Mouse (Mus musculus) cortical plate, adult 2 months (tissue): ENCODE results near the gene Cntnap2. TPM values are rescaled to one million over a fixed set of nuclear protein-coding genes. Genes with fewer than 3 reads are reported as not detected.

Experiments used
- H3K27ac ChIP-seq: fragments of 200-500 bp; 2 replicates; pipeline ENCODE4 v1.5.1; 2012; ENCODE audit warnings: low read length, control low read depth, inconsistent platforms; ENCODE audit not compliant: insufficient read depth
- H3K4me1 ChIP-seq: fragments of 200-500 bp; 2 replicates; pipeline ENCODE4 v1.6.1; 2011; ENCODE audit warnings: low read length; ENCODE audit not compliant: control insufficient read depth, insufficient read depth
- H3K4me3 ChIP-seq: fragments of 200-500 bp; 2 replicates; pipeline ENCODE4 v1.5.1; 2011; ENCODE audit warnings: mild to moderate bottlenecking, low read length, control low read depth; ENCODE audit not compliant: insufficient read depth
- CTCF ChIP-seq: fragments of 200-500 bp; IDR thresholded peaks from 2 replicates; pipeline ENCODE4 v1.5.1; 2011; ENCODE audit warnings: mild to moderate bottlenecking, control low read depth, low read length; ENCODE audit not compliant: insufficient read depth; ENCODE audit errors: extremely low read depth
- POLR2A ChIP-seq: fragments of 200-500 bp; IDR thresholded peaks from 2 replicates; pipeline ENCODE4 v1.6.1; 2011; ENCODE audit warnings: mild to moderate bottlenecking, low read length, control low read depth; ENCODE audit not compliant: insufficient read depth; ENCODE audit errors: extremely low read depth
- polyA plus RNA-seq: library from polyadenylated mRNA; depleted of rRNA; stranded (reverse); fragments of >200 nt; gene quantifications from 2 replicates; pipeline ENCODE4 v1.2.3, GENCODE M21; 2012

The Cntnap2 gene
- polyA plus RNA-seq, 1 experiment = 26.5 TPM

GRCm38 (mm10) chr6:45791612-45792011 is 732.5 kb downstream of the Cntnap2 start:
- H3K4me3 ChIP-seq = no peak overlapping the region
- H3K4me1 ChIP-seq = no peaks in the 10 kb centered on the region
- TF ChIP-seq POLR2A (no peak), CTCF (no peak)
- H3K27ac ChIP-seq = no peak overlapping the region

GRCm38 (mm10) chr6:45841626-45842341 is 782.6 kb downstream of the Cntnap2 start:
- no peak for TF ChIP-seq POLR2A
- TF ChIP-seq CTCF = no peak
- Histone ChIP-seq H3K4me1 (no peaks in the 10 kb centered on the region), H3K4me3 (no peak overlapping the region)

DNA sequence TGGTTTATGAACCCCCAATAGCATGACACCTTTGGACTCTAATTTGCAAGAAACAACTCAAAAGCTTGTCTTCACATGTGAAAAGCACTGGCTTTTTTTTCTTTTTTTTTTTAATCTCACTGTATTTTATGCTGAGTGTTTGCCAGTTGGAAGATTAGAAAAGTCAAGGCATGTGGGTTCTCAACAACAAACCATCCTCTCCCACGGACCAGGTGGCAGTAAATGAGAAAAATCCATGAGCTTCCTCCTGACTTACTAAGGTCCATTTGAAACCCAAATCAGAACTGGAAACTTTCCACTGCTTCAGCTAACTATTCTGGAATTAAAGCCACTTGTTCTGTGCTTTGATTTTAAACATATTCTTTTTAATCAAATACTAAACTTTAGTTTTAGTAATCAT is 784.6 kb downstream of the Cntnap2 start:
- Histone ChIP-seq H3K27ac (no peak overlapping the region), H3K4me1 (no peaks in the 10 kb centered on the region), H3K4me3 (no peak overlapping the region)
- TF ChIP-seq POLR2A (no peak), CTCF (no peak)

More at GRCm38 (mm10) chr6:45841626-45842341, 782.6 kb downstream of the Cntnap2 start:
- no peak overlapping the region for H3K27ac ChIP-seq

DNA sequence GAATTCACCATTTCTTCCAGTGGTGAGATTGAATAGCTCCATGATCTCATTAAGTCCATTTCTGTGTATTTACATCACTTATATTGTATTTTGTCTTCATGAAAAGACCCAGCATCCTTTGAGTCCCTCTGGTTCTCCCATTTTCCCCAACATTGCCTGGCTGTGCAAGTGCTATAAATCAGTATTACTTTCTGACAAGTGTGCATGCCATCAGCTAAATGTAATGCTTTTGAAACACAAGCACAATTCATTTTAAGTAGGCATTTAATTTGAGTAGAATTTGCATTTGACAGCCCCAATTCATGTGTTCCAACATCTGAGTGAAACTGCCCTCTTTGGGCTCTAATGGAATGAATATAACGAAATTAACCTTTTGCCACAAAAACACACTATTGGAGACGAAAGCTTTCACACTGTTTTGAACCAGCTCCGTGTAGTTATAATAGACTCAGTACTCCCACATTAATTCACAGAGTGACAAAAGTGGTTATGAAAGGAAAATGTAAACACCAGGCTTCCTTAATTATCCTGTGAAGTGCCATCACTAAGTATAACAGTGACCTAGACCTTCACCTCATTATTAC is 812.3 kb downstream of the Cntnap2 start:
- no peak overlapping the region for H3K27ac ChIP-seq
- TF ChIP-seq POLR2A (no peak), CTCF (no peak)
- H3K4me1 ChIP-seq = no peaks in the 10 kb centered on the region
- no peak overlapping the region for H3K4me3 ChIP-seq

DNA sequence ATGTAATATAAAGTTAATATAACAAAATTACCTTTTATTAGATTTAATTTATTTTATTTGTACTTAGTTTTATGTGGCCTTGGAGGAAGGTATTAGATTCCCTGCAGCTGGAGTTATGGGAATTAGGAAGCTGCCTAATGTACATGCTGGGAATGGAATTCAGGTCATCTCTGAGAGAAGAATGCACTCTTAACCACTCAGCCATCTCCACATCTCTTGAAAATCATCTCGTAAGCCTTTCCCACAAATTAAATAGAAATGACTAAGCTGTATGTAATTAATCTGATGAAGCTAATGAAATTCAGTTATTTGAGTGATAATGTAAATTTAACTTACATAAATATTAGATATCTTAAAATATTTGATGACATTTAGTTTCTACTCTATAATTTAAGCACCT is 826.3 kb downstream of the Cntnap2 start:
- Histone ChIP-seq H3K4me1 (no peaks in the 10 kb centered on the region), H3K27ac (no peak overlapping the region), H3K4me3 (no peak overlapping the region)
- TF ChIP-seq CTCF (no peak), POLR2A (no peak)

DNA sequence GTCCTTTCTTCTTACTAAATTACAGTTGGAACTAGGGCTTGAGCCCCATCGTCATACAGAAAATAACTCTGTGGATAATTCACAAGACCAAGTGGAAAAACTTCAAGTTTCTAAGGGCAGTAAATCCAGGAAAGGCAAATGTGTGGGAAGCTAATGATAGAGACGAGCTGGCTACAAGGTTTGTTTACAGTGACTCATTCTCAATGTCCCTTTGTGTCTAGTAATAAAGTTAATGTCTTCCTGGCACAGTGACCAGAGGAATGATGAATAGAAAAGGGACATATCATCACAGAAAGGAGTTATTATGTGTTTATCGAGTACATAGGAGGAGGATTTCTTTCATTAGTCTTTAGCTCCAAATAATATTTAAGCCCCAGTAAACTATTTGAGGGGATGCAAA is 828.7 kb downstream of the Cntnap2 start:
- Histone ChIP-seq H3K4me1 (no peaks in the 10 kb centered on the region), H3K4me3 (no peak overlapping the region), H3K27ac (no peak overlapping the region)
- TF ChIP-seq CTCF = no peak
- no peak for TF ChIP-seq POLR2A

GRCm38 (mm10) chr6:45938263-45938662 is 879.1 kb downstream of the Cntnap2 start:
- no peak overlapping the region for H3K4me3 ChIP-seq
- H3K27ac ChIP-seq = no peak overlapping the region
- TF ChIP-seq CTCF (no peak), POLR2A (no peak)
- no peaks in the 10 kb centered on the region for H3K4me1 ChIP-seq

- TF ChIP-seq POLR2A (no peak), CTCF (no peak)
- Histone ChIP-seq H3K4me3 (no peak overlapping the region), H3K4me1 (no peaks in the 10 kb centered on the region), H3K27ac (no peak overlapping the region)
Measured at GRCm38 (mm10) chr6:45938775-45939174, 879.6 kb downstream of the Cntnap2 start.

GRCm38 (mm10) chr6:45945144-45945985 is 886.2 kb downstream of the Cntnap2 start:
- Histone ChIP-seq H3K4me1 (no peaks in the 10 kb centered on the region), H3K27ac (no peak overlapping the region), H3K4me3 (no peak overlapping the region)
- TF ChIP-seq POLR2A (no peak), CTCF (no peak)
